Mouse (Mus musculus) heart, adult 2 months (tissue): ENCODE results near the gene Gm20696. TPM values are rescaled to one million over a fixed set of nuclear protein-coding genes. Genes with fewer than 3 reads are reported as not detected.

ENCODE experiments used
- DNase-seq, 2 experiments: peaks; one replicate each; pipeline ENCODE4 v3.0.0; 2021
- H3K27ac ChIP-seq: fragments of 200-600 bp; 2 replicates; pipeline ENCODE4 v1.8.1; 2022
- H3K27me3 ChIP-seq: fragments of 200-500 bp; 2 replicates; pipeline ENCODE4 v1.6.1; 2012; ENCODE audit warnings: mild to moderate bottlenecking, low read length, inconsistent platforms, mixed read lengths; ENCODE audit not compliant: control insufficient read depth, insufficient read depth
- H3K36me3 ChIP-seq: fragments of 200-500 bp; 2 replicates; pipeline ENCODE4 v1.6.1; 2012; ENCODE audit warnings: low read length, inconsistent platforms; ENCODE audit not compliant: control insufficient read depth, insufficient read depth
- H3K4me1 ChIP-seq: fragments of 200-500 bp; 2 replicates; pipeline ENCODE4 v1.6.1; 2011; ENCODE audit warnings: low read length; ENCODE audit not compliant: control insufficient read depth, insufficient read depth
- H3K4me3 ChIP-seq: fragments of 200-600 bp; 2 replicates; pipeline ENCODE4 v1.8.1; 2022
- H3K79me2 ChIP-seq: fragments of 200-500 bp; replicated peaks from 2 replicates; pipeline ENCODE4 v1.6.1; 2012; ENCODE audit warnings: mild to moderate bottlenecking, inconsistent platforms, low read length, moderate library complexity, mixed read lengths; ENCODE audit not compliant: control insufficient read depth, insufficient read depth
- H3K9ac ChIP-seq: fragments of 200-500 bp; 2 replicates; pipeline ENCODE4 v1.6.1; 2012; ENCODE audit warnings: low read depth, mild to moderate bottlenecking, control low read depth, inconsistent platforms, low read length, mixed read lengths
- CTCF ChIP-seq: fragments of 200-600 bp; IDR thresholded peaks from 2 replicates; pipeline ENCODE4 v1.8.1; 2022; ENCODE audit warnings: antibody characterized with exemption, mild to moderate bottlenecking, moderate library complexity
- EP300 ChIP-seq: fragments of 200-500 bp; IDR thresholded peaks from 2 replicates; pipeline ENCODE4 v1.6.1; 2011; ENCODE audit warnings: low read depth, low read length, control low read depth; ENCODE audit not compliant: insufficient read depth
- POLR2A ChIP-seq: fragments of 200-500 bp; IDR thresholded peaks from 2 replicates; pipeline ENCODE4 v1.6.1; 2011; ENCODE audit warnings: mild to moderate bottlenecking, low read depth, low read length, control low read depth; ENCODE audit not compliant: insufficient read depth
- WGBS: fragments of 180-500 bp; shearing (Covaris S2); methylation state at CpG from one replicate; pipeline ENCODE4 v1.1.7; 2018; 5-methylcytosine and 5-hydroxymethylcytosine counted together
- intact Hi-C: fragments of 180-260 bp; cut with DNase I; formaldehyde crosslinking; loops from one replicate; pipeline ENCODE4 v1.15.1; 2025
- polyA plus RNA-seq: library from polyadenylated mRNA; depleted of rRNA; stranded (reverse); fragments of >200 nt; gene quantifications from 2 replicates; pipeline ENCODE4 v1.2.3, GENCODE M21; 2012
- total RNA-seq, 2 experiments: library from RNA; stranded (reverse); gene quantifications; 2 replicates each; pipeline ENCODE4 v1.2.3; 2021

The Gm20696 gene
- total and polyA plus RNA-seq, 3 experiments, result 0.61 to 1.7 (median 1.4) TPM

DNA sequence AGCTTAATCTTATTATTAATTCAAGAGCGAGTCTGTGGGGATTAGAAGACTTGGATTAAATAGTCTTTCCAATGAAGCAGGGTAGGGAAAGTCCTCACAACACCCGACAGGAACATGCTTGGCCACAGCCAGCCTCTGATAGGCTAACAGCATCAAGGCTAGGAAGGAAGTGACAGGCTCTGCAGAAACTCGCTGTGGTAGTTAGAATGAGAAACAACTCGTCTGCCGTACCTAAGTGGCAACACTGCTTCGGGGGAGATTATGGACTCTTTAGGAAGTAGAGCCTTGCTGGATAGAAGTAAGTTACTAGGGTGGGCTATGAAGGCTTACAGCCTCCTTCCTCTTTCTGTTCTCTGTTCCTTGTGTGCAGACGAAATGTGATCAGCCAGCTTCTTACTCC is 11.1 kb downstream of the Gm20696 start:
- intact Hi-C loops, result no loop called here
- Histone ChIP-seq H3K4me1 (peaks cover 4% of the 10 kb centered on the region), H3K79me2 (peaks cover 2% of the 10 kb centered on the region; the same call in 1 of the 2 replicates), H3K27me3 (no peaks in the 10 kb centered on the region), H3K9ac (no peak overlapping the region), H3K4me3 (no peak overlapping the region), H3K27ac (no peak overlapping the region), H3K36me3 (no peaks in the 10 kb centered on the region)
- no peak for TF ChIP-seq POLR2A
- no peak for TF ChIP-seq CTCF
- no peak for TF ChIP-seq EP300
- DNase-seq, result no peak
- WGBS, result 43% methylated on average over 7 of the region's 7 CpGs

DNA sequence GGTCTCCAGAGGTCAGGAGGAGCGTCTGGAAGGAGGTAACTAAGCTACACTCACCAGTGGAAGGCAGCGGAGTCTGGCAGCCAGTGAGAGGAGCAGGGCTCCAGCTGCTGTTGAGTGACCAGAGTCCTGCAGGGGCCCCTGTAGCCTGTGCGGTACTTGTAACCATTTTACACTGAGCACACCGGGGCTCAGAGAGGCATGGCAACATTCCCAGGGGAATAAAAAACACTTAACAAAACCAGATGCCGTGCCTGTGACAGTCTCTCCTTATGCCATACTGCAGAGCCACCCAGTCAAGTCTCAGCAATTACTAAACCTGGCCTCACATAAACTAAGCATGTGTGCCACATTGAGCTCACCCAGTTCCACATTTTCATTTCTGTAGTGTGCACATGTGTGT is 12.3 kb downstream of the Gm20696 start:
- Histone ChIP-seq H3K27me3 (no peaks in the 10 kb centered on the region), H3K36me3 (no peaks in the 10 kb centered on the region), H3K27ac (no peak overlapping the region), H3K4me3 (no peak overlapping the region), H3K9ac (no peak overlapping the region), H3K4me1 (peaks cover 4% of the 10 kb centered on the region), H3K79me2 (peaks cover under 1% of the 10 kb centered on the region; the same call in 1 of the 2 replicates)
- WGBS, result 37% methylated on average over 5 of the region's 5 CpGs
- intact Hi-C loops, result no loop called here
- no peak for TF ChIP-seq EP300
- TF ChIP-seq CTCF, result no peak
- TF ChIP-seq POLR2A, result no peak
- DNase-seq, result no peak

- Histone ChIP-seq H3K27me3 (no peaks in the 10 kb centered on the region), H3K79me2 (0 out of 2 replicates have a peak, but pooled peaks cover 1% of the 10 kb centered on the region), H3K36me3 (no peaks in the 10 kb centered on the region), H3K4me3 (no peak overlapping the region), H3K4me1 (peaks cover 4% of the 10 kb centered on the region), H3K27ac (no peak overlapping the region), H3K9ac (no peak overlapping the region)
- no peak for TF ChIP-seq POLR2A
- TF ChIP-seq EP300, result no peak
- peak; percentile 40 for TF ChIP-seq CTCF
- intact Hi-C loops, result no loop called here
- DNase-seq, result no peak
- 77% methylated on average over 2 of the region's 2 CpGs for WGBS
These were observed 14.3 kb downstream of the Gm20696 start for GRCm38 (mm10) chr6:99652341-99652740.

DNA sequence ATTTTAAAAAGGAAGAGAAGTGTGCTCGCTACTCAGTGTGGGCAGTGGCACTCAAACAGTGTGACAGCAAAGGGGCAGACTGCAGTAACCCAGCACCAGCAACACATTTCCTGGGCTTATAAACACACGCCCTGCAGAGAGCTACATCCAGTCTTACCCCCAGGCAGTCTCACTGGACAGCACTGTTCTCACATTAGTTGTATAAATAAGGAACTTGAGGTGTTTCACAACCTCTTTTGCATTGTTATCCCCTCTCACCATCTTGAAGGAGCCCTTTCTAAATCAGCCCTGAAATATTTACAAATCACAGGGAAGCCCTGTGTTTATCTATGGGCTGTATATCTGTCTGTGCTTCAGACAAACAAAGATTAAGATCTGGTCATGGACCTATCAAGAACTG is 17.3 kb downstream of the Gm20696 start:
- no peak overlapping the region for H3K9ac ChIP-seq
- TF ChIP-seq EP300 (no peak), POLR2A (no peak), CTCF (no peak)
- WGBS, result 82% methylated on average over 2 of the region's 2 CpGs
- H3K27me3 ChIP-seq, result no peaks in the 10 kb centered on the region
- no peak overlapping the region for H3K4me3 ChIP-seq
- 0 out of 2 replicates have a peak, but pooled peaks cover 1% of the 10 kb centered on the region for H3K79me2 ChIP-seq
- no peak for DNase-seq
- H3K27ac ChIP-seq, result no peak overlapping the region
- peaks cover under 1% of the 10 kb centered on the region for H3K36me3 ChIP-seq
- H3K4me1 ChIP-seq, result peaks cover 4% of the 10 kb centered on the region
- intact Hi-C loops, result no loop called here

- H3K9ac ChIP-seq, result no peak overlapping the region
- WGBS, result 80% methylated on average over 10 of the region's 10 CpGs
These were observed 20.3 kb downstream of the Gm20696 start for GRCm38 (mm10) chr6:99646344-99646743.

DNA sequence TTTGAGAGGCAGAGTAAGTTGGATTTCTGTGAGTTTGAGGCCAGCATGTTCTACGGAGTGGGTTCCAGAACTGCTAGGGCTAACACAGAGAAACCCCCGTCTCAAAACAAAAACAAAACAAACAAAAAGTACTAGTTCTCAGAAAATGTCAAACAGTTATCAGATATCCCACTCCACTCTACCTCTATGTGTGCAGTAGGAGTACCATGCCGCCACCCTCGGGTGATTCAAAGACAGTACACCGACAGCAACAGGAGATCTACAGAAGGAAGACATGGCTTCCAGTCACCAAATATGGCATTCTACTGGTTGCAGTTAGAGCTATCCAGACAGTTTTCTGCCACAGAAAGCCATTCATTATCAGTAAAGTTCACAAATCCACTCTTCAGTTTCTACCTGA is 21.7 kb downstream of the Gm20696 start:
- Histone ChIP-seq H3K79me2 (0 out of 2 replicates have a peak, but pooled peaks cover 1% of the 10 kb centered on the region), H3K27me3 (no peaks in the 10 kb centered on the region), H3K4me3 (no peak overlapping the region), H3K4me1 (peaks cover 7% of the 10 kb centered on the region), H3K27ac (no peak overlapping the region), H3K36me3 (peaks cover 4% of the 10 kb centered on the region), H3K9ac (no peak overlapping the region)
- DNase-seq, result no peak
- intact Hi-C loops, result no loop called here
- 82% methylated on average over 5 of the region's 5 CpGs for WGBS
- TF ChIP-seq CTCF (no peak), POLR2A (no peak), EP300 (no peak)

More at GRCm38 (mm10) chr6:99646344-99646743, 20.3 kb downstream of the Gm20696 start:
- TF ChIP-seq POLR2A, result no peak
- no peak for TF ChIP-seq EP300
- no peak for TF ChIP-seq CTCF
- no peak for DNase-seq
- Histone ChIP-seq H3K36me3 (peaks cover 4% of the 10 kb centered on the region), H3K4me3 (no peak overlapping the region), H3K4me1 (peaks cover 7% of the 10 kb centered on the region), H3K27ac (no peak overlapping the region), H3K79me2 (0 out of 2 replicates have a peak, but pooled peaks cover 1% of the 10 kb centered on the region), H3K27me3 (no peaks in the 10 kb centered on the region)
- intact Hi-C loops, result no loop called here
